Mouse (Mus musculus) ES-Bruce4 (cell line): ENCODE data around the gene Il17ra. TPM values are rescaled to one million over a fixed set of nuclear protein-coding genes. Genes with fewer than 3 reads are reported as not detected.

Source experiments
- H3K27ac ChIP-seq: 2 replicates; pipeline ENCODE4 v1.5.1; 2012; ENCODE audit warnings: low read length, inconsistent platforms; ENCODE audit not compliant: insufficient read depth
- H3K27me3 ChIP-seq: 2 replicates; pipeline ENCODE4 v1.6.1; 2012; ENCODE audit warnings: mild to moderate bottlenecking, low read length, inconsistent platforms; ENCODE audit not compliant: control insufficient read depth, poor library complexity, insufficient read depth, severe bottlenecking
- H3K36me3 ChIP-seq: 2 replicates; pipeline ENCODE4 v1.6.1; 2012; ENCODE audit warnings: inconsistent platforms, mild to moderate bottlenecking, low read length, moderate library complexity; ENCODE audit not compliant: control insufficient read depth, poor library complexity, insufficient read depth, severe bottlenecking
- H3K4me1 ChIP-seq: one replicate; pipeline ENCODE4 v1.8.1; 2011; ENCODE audit warnings: low read length; ENCODE audit not compliant: control insufficient read depth, insufficient read depth
- H3K4me3 ChIP-seq: 2 replicates; pipeline ENCODE4 v1.5.1; 2011; ENCODE audit warnings: low read depth, mild to moderate bottlenecking, low read length
- H3K9ac ChIP-seq: 2 replicates; pipeline ENCODE4 v1.6.1; 2012; ENCODE audit warnings: low read depth, mild to moderate bottlenecking, inconsistent platforms; ENCODE audit not compliant: poor library complexity, severe bottlenecking
- H3K9me3 ChIP-seq: replicated peaks from 2 replicates; pipeline ENCODE4 v1.6.1; 2012; ENCODE audit warnings: mild to moderate bottlenecking, low read length, inconsistent platforms; ENCODE audit not compliant: control insufficient read depth, poor library complexity, insufficient read depth, severe bottlenecking
- CTCF ChIP-seq: IDR thresholded peaks from one replicate; pipeline ENCODE4 v1.8.1; 2011; ENCODE audit warnings: low read depth, low read length
- EP300 ChIP-seq: IDR thresholded peaks from 2 replicates; pipeline ENCODE4 v1.6.1; 2011; ENCODE audit warnings: low read depth, low read length; ENCODE audit not compliant: insufficient read depth
- POLR2A ChIP-seq: IDR thresholded peaks from one replicate; pipeline ENCODE4 v1.8.1; 2011; ENCODE audit warnings: low read length; ENCODE audit not compliant: insufficient read depth
- polyA plus RNA-seq: library from polyadenylated mRNA; stranded (reverse); fragments of >200 nt; gene quantifications from 2 replicates; pipeline ENCODE4 v1.2.4, GENCODE M21; 2011; ENCODE audit warnings: low read depth; ENCODE audit not compliant: missing spikeins, insufficient read depth, insufficient read length

The Il17ra gene
- polyA plus RNA-seq, 1 experiment, result 4.3 TPM

DNA sequence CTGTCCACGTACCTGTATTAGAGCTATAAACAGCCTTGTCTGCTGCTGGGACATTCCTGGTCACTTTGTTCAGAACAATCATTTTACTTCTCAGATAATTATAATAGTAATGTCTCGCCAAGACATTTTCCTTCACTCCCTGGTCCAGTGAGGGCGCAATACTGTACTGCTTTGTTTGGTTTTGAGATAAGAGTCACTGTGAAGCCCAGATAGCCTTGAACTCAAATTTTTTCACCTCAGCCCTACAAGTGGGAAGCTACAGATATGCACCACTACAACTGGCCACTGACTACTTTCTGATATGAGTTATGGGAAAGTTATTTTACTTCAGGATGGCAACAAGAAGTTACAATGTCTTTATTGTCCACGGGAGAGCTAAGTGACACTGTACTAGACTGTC is 53.4 kb downstream of the Il17ra start:
- H3K27ac ChIP-seq, result no peak overlapping the region
- peaks cover 13% of the 10 kb centered on the region; the same call in 1 of the 2 replicates for H3K36me3 ChIP-seq

DNA sequence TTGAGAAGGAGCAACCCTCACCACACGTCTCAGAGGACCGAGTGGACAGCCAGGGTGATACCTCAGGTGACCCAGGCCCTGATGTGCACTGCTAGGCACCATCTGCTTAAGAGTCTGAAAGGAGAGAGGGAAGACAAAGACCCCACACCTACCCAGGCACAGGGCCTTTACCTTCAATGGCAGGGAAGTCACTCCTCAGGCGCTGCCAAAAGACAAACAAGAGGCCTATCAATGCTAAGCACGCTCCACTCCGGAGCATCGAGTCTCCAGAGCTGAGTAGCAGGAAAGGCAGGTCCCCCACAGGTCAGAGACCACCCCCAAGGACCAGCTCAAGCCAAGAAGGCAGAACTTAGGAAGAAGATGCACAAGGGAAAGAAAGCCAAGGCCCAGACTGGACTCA is 53.8 kb downstream of the Il17ra start:
- Histone ChIP-seq H3K36me3 (peaks cover 13% of the 10 kb centered on the region; the same call in 1 of the 2 replicates), H3K27ac (no peak overlapping the region), H3K4me1 (no peaks in the 10 kb centered on the region), H3K27me3 (no peaks in the 10 kb centered on the region), H3K4me3 (no peak overlapping the region), H3K9ac (no peak overlapping the region), H3K9me3 (no peaks in the 10 kb centered on the region)
- TF ChIP-seq CTCF, result no peak
- TF ChIP-seq EP300, result no peak
- no peak for TF ChIP-seq POLR2A

More for the DNA sequence above, 53.4 kb downstream of the Il17ra start:
- TF ChIP-seq CTCF, result no peak
- no peak for TF ChIP-seq POLR2A
- TF ChIP-seq EP300, result no peak
- Histone ChIP-seq H3K4me1 (no peaks in the 10 kb centered on the region), H3K9ac (no peak overlapping the region), H3K27me3 (no peaks in the 10 kb centered on the region), H3K4me3 (no peak overlapping the region), H3K9me3 (no peaks in the 10 kb centered on the region)

DNA sequence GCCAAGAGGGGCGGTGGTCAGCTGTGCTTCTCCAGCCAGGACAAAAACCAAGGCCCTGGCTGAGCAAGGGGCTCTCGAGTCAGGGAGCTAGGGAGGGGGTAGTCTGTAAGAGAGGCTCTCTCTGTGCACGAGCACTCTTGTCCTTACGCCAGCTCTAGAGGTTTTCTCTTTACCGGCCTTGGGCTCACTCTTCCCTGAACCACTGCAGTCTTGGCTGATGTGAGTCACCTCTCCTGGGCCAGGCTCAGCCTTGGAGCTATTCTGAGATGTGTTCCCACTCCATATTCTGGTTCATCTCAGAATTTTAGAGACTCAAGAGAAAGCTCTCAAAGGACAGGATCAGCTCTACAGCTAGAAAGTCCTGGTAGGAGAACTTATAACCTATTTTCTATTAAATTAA is 54.3 kb downstream of the Il17ra start:
- Histone ChIP-seq H3K4me1 (no peaks in the 10 kb centered on the region), H3K36me3 (peaks cover 13% of the 10 kb centered on the region; the same call in 1 of the 2 replicates), H3K27ac (no peak overlapping the region), H3K9ac (no peak overlapping the region), H3K4me3 (no peak overlapping the region), H3K27me3 (no peaks in the 10 kb centered on the region), H3K9me3 (no peaks in the 10 kb centered on the region)
- TF ChIP-seq POLR2A, result no peak

DNA sequence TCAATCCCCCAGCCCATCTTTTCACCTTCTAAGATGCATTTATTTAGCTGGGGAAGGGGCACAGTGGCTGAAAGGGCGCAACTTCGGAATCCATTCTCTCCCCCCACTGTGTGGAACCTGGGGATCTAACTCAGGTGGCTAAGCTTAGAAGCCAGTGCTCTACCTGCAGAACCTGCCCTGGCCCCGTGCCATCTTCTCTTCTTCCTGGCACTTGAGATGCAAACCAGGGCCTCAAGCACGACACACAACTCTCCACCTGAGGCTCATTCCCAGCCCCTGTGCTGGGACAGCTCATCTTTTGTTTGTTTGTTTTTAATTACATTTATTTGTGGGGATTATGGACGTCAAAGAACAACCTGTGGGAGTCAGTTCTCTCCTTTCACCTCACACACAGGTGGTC is 56.6 kb downstream of the Il17ra start:
- H3K9ac ChIP-seq, result no peak overlapping the region
- H3K36me3 ChIP-seq, result peaks cover 13% of the 10 kb centered on the region; the same call in 1 of the 2 replicates
- no peak overlapping the region for H3K27ac ChIP-seq
- H3K9me3 ChIP-seq, result no peaks in the 10 kb centered on the region
- TF ChIP-seq EP300 (no peak), POLR2A (no peak), CTCF (no peak)
- H3K4me1 ChIP-seq, result no peaks in the 10 kb centered on the region
- H3K4me3 ChIP-seq, result no peak overlapping the region
- H3K27me3 ChIP-seq, result no peaks in the 10 kb centered on the region

- no peak for TF ChIP-seq EP300
- no peak for TF ChIP-seq CTCF
- no peak for TF ChIP-seq POLR2A
- no peak overlapping the region for H3K9ac ChIP-seq
- H3K36me3 ChIP-seq, result 0 out of 2 replicates have a peak, but pooled peaks cover 8% of the 10 kb centered on the region
- H3K27ac ChIP-seq, result no peak overlapping the region
- no peaks in the 10 kb centered on the region for H3K9me3 ChIP-seq
- H3K4me1 ChIP-seq, result no peaks in the 10 kb centered on the region
- no peaks in the 10 kb centered on the region for H3K27me3 ChIP-seq
- no peak overlapping the region for H3K4me3 ChIP-seq
Observed at GRCm38 (mm10) chr6:120524796-120525195, 61.7 kb downstream of the Il17ra start.

DNA sequence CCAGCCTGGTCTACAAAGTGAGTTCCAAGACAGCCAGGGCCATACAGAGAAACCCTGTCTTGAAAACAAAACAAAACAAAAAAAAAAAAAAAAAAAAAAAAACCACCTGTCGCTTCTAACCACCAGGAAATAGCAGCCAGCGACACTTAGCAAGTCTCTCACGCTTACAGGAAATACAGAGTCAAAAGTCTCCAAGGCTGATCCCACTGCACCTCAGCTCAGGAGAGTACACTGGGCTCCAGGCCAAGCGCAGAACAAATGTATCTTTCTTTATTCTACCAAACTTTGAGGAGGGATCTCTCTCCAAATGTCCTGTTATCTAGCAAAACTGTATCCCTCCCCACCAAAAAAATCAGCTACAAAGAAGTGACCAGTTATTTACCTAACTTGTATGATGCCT is 66.1 kb downstream of the Il17ra start:
- Histone ChIP-seq H3K9ac (no peak overlapping the region), H3K4me1 (peaks cover 2% of the 10 kb centered on the region), H3K36me3 (no peaks in the 10 kb centered on the region), H3K27me3 (no peaks in the 10 kb centered on the region), H3K27ac (no peak overlapping the region), H3K4me3 (no peak overlapping the region), H3K9me3 (no peaks in the 10 kb centered on the region)
- TF ChIP-seq CTCF (no peak), EP300 (no peak), POLR2A (no peak)
